Mouse (Mus musculus): ENCODE results near the gene Gm17655.
A peak's percentile ranks its signal among the peaks of the same experiment; 100 is the strongest.
"Not testable (repeated sequence)": the region's sequence is repeated elsewhere in the genome, so short reads cannot be mapped to it uniquely, and the experiment has no call there.

Gm17655 gene

GRCm38 (mm10) chr5:110094847-110095213 lies 22.5 kb upstream of the Gm17655 start:
- H3K4me3 ChIP-seq (replicated peaks; ENCODE audit: low read length) = peak overlapping the region; percentile 77
- H3K4me1 ChIP-seq (replicated peaks; ENCODE audit: low read depth, low read length) = peaks cover 68% of the 10 kb centered on the region
- H3K36me3 ChIP-seq (ENCODE audit: insufficient read depth, low read length) = peaks cover 9% of the 10 kb centered on the region
- H3K9me3 ChIP-seq (ENCODE audit: low read length) = no peaks in the 10 kb centered on the region
- no peaks in the 10 kb centered on the region for H3K27me3 ChIP-seq (ENCODE audit: insufficient read depth, low read length)
- TF ChIP-seq CTCF (conservative IDR thresholded peaks at IDR 0.05; ENCODE audit: low read length) (no peak), NANOG (IDR thresholded peaks at IDR 0.05; ENCODE audit: borderline replicate concordance, low read length) (no peak)

GRCm38 (mm10) chr5:110094030-110094846 lies 21.9 kb upstream of the Gm17655 start, which contains the start of gene Gm35315:
Gene Gm35315 (minus strand): TSS chr5:110094420.
- Histone ChIP-seq H3K9me3 (ENCODE audit: low read length) (no peaks in the 10 kb centered on the region), H3K4me3 (replicated peaks; ENCODE audit: low read length) (peak within 1 kb of the TSS; percentile 77), H3K27me3 (ENCODE audit: insufficient read depth, low read length) (no peaks in the 10 kb centered on the region), H3K36me3 (ENCODE audit: insufficient read depth, low read length) (peaks cover 9% of the 10 kb centered on the region), H3K4me1 (replicated peaks; ENCODE audit: low read depth, low read length) (peaks cover 63% of the 10 kb centered on the region)
- no peak for TF ChIP-seq POU5F1 (IDR thresholded peaks at IDR 0.05; ENCODE audit: borderline replicate concordance, low read length)
- no peak for TF ChIP-seq NANOG (IDR thresholded peaks at IDR 0.05; ENCODE audit: borderline replicate concordance, low read length)
- no peak for TF ChIP-seq CTCF (conservative IDR thresholded peaks at IDR 0.05; ENCODE audit: low read length)

DNA sequence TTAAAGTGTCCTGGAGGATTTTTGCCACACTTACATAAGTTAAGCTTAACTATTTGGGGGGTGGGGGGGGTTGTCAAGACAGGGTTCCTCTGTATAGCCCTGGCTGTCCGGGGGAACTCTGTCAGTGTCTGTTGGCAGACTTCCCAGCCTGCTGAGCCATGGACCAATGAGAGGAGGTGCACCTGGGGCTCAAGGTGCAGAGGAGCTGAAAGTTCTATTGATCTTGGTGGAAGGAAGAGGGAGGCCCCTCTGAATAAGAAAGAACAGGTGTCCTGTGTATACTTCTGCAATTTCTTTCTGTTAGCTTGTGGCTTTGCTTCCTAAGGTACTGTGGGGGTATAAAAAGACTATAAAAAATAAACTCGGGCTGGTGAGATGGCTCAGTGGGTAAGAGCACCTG lies 19.2 kb upstream of the Gm17655 start:
- H3K36me3 ChIP-seq (ENCODE audit: insufficient read depth, low read length) = peaks cover 9% of the 10 kb centered on the region
- no peak for TF ChIP-seq NANOG (IDR thresholded peaks at IDR 0.05; ENCODE audit: borderline replicate concordance, low read length)
- no peak for TF ChIP-seq CTCF (conservative IDR thresholded peaks at IDR 0.05; ENCODE audit: low read length)
- TF ChIP-seq POU5F1 (IDR thresholded peaks at IDR 0.05; ENCODE audit: borderline replicate concordance, low read length) = no peak
- peaks cover 53% of the 10 kb centered on the region for H3K4me1 ChIP-seq (replicated peaks; ENCODE audit: low read depth, low read length)
- H3K9me3 ChIP-seq (ENCODE audit: low read length) = no peaks in the 10 kb centered on the region
- no peak overlapping the region for H3K4me3 ChIP-seq (replicated peaks; ENCODE audit: low read length)
- H3K27me3 ChIP-seq (ENCODE audit: insufficient read depth, low read length) = no peaks in the 10 kb centered on the region

DNA sequence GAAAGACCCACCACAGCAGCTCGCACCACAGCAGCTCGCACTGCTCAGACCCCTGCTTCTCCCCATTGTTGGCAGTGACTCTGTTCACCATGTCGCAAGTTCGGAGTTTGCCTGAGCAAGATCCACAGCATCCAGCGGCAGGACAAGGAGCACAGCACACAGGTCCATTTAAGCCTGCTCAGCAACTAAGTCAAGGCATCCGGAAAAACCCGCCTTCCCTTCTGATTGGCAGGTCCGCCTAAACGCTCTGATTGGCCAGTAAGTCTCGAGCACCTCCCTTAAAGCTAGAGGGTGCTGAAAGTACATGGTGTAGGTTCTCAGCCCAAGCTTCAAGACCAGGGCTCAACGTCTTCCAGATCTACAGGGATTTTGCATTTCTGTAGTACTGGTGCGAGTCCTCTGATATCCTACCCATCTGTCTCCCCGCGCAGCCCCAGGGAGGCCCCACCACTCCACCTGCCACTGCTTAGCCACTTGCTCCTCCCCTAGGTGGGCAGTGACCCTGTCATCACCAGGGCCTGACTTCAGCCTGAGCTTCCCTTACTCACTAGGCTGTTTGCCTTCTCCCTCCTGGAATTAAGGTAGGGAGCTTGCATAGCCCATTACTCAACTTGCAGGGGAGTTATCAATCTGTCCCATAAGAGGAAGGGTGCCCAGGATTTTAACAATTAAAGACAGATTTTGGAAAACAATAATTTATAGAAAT lies 14.0 kb upstream of the Gm17655 start:
- Histone ChIP-seq H3K9me3 (ENCODE audit: low read length) (no peaks in the 10 kb centered on the region), H3K4me3 (replicated peaks; ENCODE audit: low read length) (peak overlapping the region; percentile 83), H3K4me1 (replicated peaks; ENCODE audit: low read depth, low read length) (peaks cover 57% of the 10 kb centered on the region), H3K27me3 (ENCODE audit: insufficient read depth, low read length) (no peaks in the 10 kb centered on the region), H3K36me3 (ENCODE audit: insufficient read depth, low read length) (peaks cover 7% of the 10 kb centered on the region; the same call in 1 of the 2 replicates)
- TF ChIP-seq POU5F1 (IDR thresholded peaks at IDR 0.05; ENCODE audit: borderline replicate concordance, low read length) (no peak), CTCF (conservative IDR thresholded peaks at IDR 0.05; ENCODE audit: low read length) (no peak), NANOG (IDR thresholded peaks at IDR 0.05; ENCODE audit: borderline replicate concordance, low read length) (no peak)

- Histone ChIP-seq H3K27me3 (ENCODE audit: insufficient read depth, low read length) (no peaks in the 10 kb centered on the region), H3K9me3 (ENCODE audit: low read length) (peaks cover 29% of the 10 kb centered on the region), H3K4me3 (replicated peaks; ENCODE audit: low read length) (peak overlapping the region; percentile 1; the same call in 1 of the 2 replicates), H3K36me3 (ENCODE audit: insufficient read depth, low read length) (peaks cover 40% of the 10 kb centered on the region), H3K4me1 (replicated peaks; ENCODE audit: low read depth, low read length) (peaks cover 50% of the 10 kb centered on the region)
- TF ChIP-seq NANOG (IDR thresholded peaks at IDR 0.05; ENCODE audit: borderline replicate concordance, low read length) (no peak), CTCF (conservative IDR thresholded peaks at IDR 0.05; ENCODE audit: low read length) (no peak), POU5F1 (IDR thresholded peaks at IDR 0.05; ENCODE audit: borderline replicate concordance, low read length) (no peak)
These were observed 10.6 kb upstream of the Gm17655 start for GRCm38 (mm10) chr5:110082961-110083360.

- H3K9me3 ChIP-seq (ENCODE audit: low read length) = no peaks in the 10 kb centered on the region
- TF ChIP-seq POU5F1 (IDR thresholded peaks at IDR 0.05; ENCODE audit: borderline replicate concordance, low read length) (no peak), CTCF (conservative IDR thresholded peaks at IDR 0.05; ENCODE audit: low read length) (no peak), NANOG (IDR thresholded peaks at IDR 0.05; ENCODE audit: borderline replicate concordance, low read length) (no peak)
- H3K4me3 ChIP-seq (replicated peaks; ENCODE audit: low read length) = peak overlapping the region; percentile 87
- peaks cover 13% of the 10 kb centered on the region for H3K4me1 ChIP-seq (replicated peaks; ENCODE audit: low read depth, low read length)
- H3K27me3 ChIP-seq (ENCODE audit: insufficient read depth, low read length) = no peaks in the 10 kb centered on the region
- H3K36me3 ChIP-seq (ENCODE audit: insufficient read depth, low read length) = no peaks in the 10 kb centered on the region
These were observed 14.5 kb downstream of the Gm17655 start for GRCm38 (mm10) chr5:110057637-110058408.

DNA sequence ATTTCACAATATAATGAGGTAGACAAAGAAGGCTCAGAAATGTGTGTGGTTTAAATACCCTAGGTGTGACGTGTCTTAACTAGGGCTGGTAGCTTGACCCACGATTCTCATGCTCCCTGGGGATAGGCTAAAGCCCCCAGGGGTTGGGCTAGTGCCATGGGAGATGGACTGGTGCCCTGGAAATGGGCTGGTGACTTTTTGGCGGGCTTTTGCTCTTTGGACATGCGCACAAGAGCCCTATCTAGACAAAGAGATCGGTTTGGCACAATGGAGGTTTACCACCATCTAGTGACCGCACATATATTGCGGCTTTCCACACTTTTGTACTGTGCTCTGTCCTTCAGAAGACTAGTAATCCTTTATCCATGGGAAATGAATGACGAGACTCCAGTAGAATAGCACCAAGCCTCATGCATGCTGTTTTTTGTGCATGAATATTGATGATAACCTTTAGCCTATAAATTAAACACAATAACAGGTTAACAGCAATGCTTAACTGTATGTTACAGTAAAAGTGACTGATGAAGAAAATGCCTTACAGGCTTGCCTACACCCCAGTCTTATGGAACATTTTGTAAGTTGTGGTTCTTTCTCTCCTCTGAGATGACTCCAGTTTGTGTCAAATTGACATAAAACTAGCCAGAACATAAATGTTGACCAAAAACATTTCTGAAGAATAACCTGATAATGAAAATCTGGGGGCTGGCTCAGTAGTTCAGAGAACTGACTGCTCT lies 48.5 kb downstream of the Gm17655 start:
- H3K27me3 ChIP-seq (ENCODE audit: insufficient read depth, low read length); H3K4me1 ChIP-seq (replicated peaks; ENCODE audit: low read depth, low read length); H3K36me3 ChIP-seq (ENCODE audit: insufficient read depth, low read length); H3K4me3 ChIP-seq (replicated peaks; ENCODE audit: low read length): not testable (repeated sequence)
- H3K9me3 ChIP-seq (ENCODE audit: low read length) = peaks cover 52% of the 10 kb centered on the region
- TF ChIP-seq CTCF (conservative IDR thresholded peaks at IDR 0.05; ENCODE audit: low read length) = 0 out of 2 replicates have a peak, but pooled peaks have one; percentile 10
